Mouse (Mus musculus) limb, embryonic 14.5 days (tissue): ENCODE measurements at regions not wholly inside any gene's neighbourhood (a gene's known extent, or its start where the extent isn't known, plus 50 kb on each side); places are given as distances from the start of the nearest gene placed in this dataset.
"Not testable (repeated sequence)": the region's sequence is repeated elsewhere in the genome, so short reads cannot be mapped to it uniquely, and the experiment has no call there.

Experiments
- ATAC-seq: fragments of 200-750 bp; cut with Nextera tagmentation; 2 replicates; pipeline ENCODE4 v1.8.0; 2017; ENCODE audit warnings: low read depth, moderate number of reproducible peaks, moderate TSS enrichment; ENCODE audit not compliant: low FRiP score
- DNase-seq: peaks from one replicate; pipeline ENCODE4 v3.0.0-alpha.2; 2015; ENCODE audit warnings: low spot score
- H3K27ac ChIP-seq: fragments of 300-500 bp; sonication (generic); replicated peaks from 2 replicates; pipeline ENCODE4 v1.5.1; 2014; ENCODE audit warnings: low read depth, mild to moderate bottlenecking, low read length, moderate library complexity, mixed read lengths
- H3K27me3 ChIP-seq: fragments of 300-500 bp; sonication (generic); 2 replicates; pipeline ENCODE4 v1.6.1; 2014; ENCODE audit warnings: low read length, mixed read lengths; ENCODE audit not compliant: control insufficient read depth, insufficient read depth
- H3K36me3 ChIP-seq: fragments of 300-500 bp; sonication (generic); 2 replicates; pipeline ENCODE4 v1.6.1; 2014; ENCODE audit warnings: mild to moderate bottlenecking, low read length, moderate library complexity, mixed read lengths; ENCODE audit not compliant: control insufficient read depth, insufficient read depth
- H3K4me1 ChIP-seq: fragments of 300-500 bp; sonication (generic); 2 replicates; pipeline ENCODE4 v1.6.1; 2014; ENCODE audit warnings: antibody characterized with exemption, low read length, mixed read lengths; ENCODE audit not compliant: control insufficient read depth, insufficient read depth
- H3K4me2 ChIP-seq: fragments of 300-500 bp; sonication (generic); replicated peaks from 2 replicates; pipeline ENCODE4 v1.6.1; 2014; ENCODE audit warnings: low read depth, mild to moderate bottlenecking, low read length, moderate library complexity; ENCODE audit not compliant: severe bottlenecking
- H3K4me3 ChIP-seq: fragments of 300-500 bp; sonication (generic); replicated peaks from 2 replicates; pipeline ENCODE4 v1.5.1; 2014; ENCODE audit warnings: low read length
- H3K9ac ChIP-seq: fragments of 300-500 bp; sonication (generic); 2 replicates; pipeline ENCODE4 v1.6.1; 2014; ENCODE audit warnings: mild to moderate bottlenecking, low read depth, low read length, moderate library complexity; ENCODE audit not compliant: severe bottlenecking
- H3K9me3 ChIP-seq: fragments of 300-500 bp; sonication (generic); 2 replicates; pipeline ENCODE4 v1.6.1; 2016; ENCODE audit warnings: low read length; ENCODE audit not compliant: control insufficient read depth
- POLR2A ChIP-seq: fragments of 200-500 bp; IDR thresholded peaks from 2 replicates; pipeline ENCODE4 v1.8.0; 2012; ENCODE audit warnings: inconsistent platforms, mild to moderate bottlenecking, moderate library complexity, borderline replicate concordance; ENCODE audit not compliant: insufficient read depth, insufficient read length; ENCODE audit errors: extremely low read depth
- WGBS: fragments of 180-500 bp; shearing (Covaris S2); extraction: QIAGEN DNeasy Blood & Tissue Kit; methylation state at CpG from one replicate; pipeline ENCODE4 v1.1.7; 2014; 5-methylcytosine and 5-hydroxymethylcytosine counted together

GRCm38 (mm10) chr5:3269760-3270159, 71.5 kb upstream of the Cdk6 start:
- DNase-seq (peak; percentile 33), ATAC-seq (peak; percentile 44; the same call in 1 of the 2 replicates)
- Histone ChIP-seq H3K27me3 (peaks cover 4% of the 10 kb centered on the region; the same call in 1 of the 2 replicates), H3K27ac (no peak overlapping the region), H3K9ac (no peak overlapping the region), H3K9me3 (no peaks in the 10 kb centered on the region), H3K4me3 (no peak overlapping the region), H3K4me1 (0 out of 2 replicates have a peak, but pooled peaks cover 3% of the 10 kb centered on the region), H3K36me3 (no peaks in the 10 kb centered on the region), H3K4me2 (no peak overlapping the region)
- TF ChIP-seq POLR2A, result no peak
- WGBS, result 37% methylated on average over 7 of the region's 7 CpGs

- H3K4me3 ChIP-seq, H3K4me1 ChIP-seq, H3K9ac ChIP-seq, DNase-seq, H3K27me3 ChIP-seq, ATAC-seq, H3K9me3 ChIP-seq, H3K4me2 ChIP-seq, H3K27ac ChIP-seq, H3K36me3 ChIP-seq: not testable (repeated sequence)
- 74% methylated on average over 1 of the region's 1 CpGs for WGBS
Measured at GRCm38 (mm10) chr5:3273140-3273539, 68.1 kb upstream of the Cdk6 start.

GRCm38 (mm10) chr5:3277241-3277640, 64.0 kb upstream of the Cdk6 start:
- DNase-seq, H3K4me2 ChIP-seq, H3K27me3 ChIP-seq, H3K4me1 ChIP-seq, ATAC-seq, H3K27ac ChIP-seq, H3K4me3 ChIP-seq, H3K9ac ChIP-seq, H3K36me3 ChIP-seq, H3K9me3 ChIP-seq: not testable (repeated sequence)
- 93% methylated on average over 16 of the region's 16 CpGs for WGBS

- H3K27me3 ChIP-seq, H3K4me3 ChIP-seq, H3K4me1 ChIP-seq, DNase-seq, ATAC-seq, H3K27ac ChIP-seq, H3K36me3 ChIP-seq, H3K9me3 ChIP-seq, H3K9ac ChIP-seq, H3K4me2 ChIP-seq: not testable (repeated sequence)
- 89% methylated on average over 5 of the region's 5 CpGs for WGBS
Measured at GRCm38 (mm10) chr5:3278956-3279355, 62.3 kb upstream of the Cdk6 start.

GRCm38 (mm10) chr5:3281911-3282506, 59.3 kb upstream of the Cdk6 start:
- H3K4me2 ChIP-seq, H3K27me3 ChIP-seq, H3K9me3 ChIP-seq, H3K9ac ChIP-seq, DNase-seq, ATAC-seq, H3K36me3 ChIP-seq, H3K4me1 ChIP-seq, H3K27ac ChIP-seq, H3K4me3 ChIP-seq: not testable (repeated sequence)
- 61% methylated on average over 8 of the region's 8 CpGs for WGBS

GRCm38 (mm10) chr5:3283083-3283482, 58.2 kb upstream of the Cdk6 start:
- TF ChIP-seq POLR2A, result no peak
- H3K27ac ChIP-seq, result no peak overlapping the region
- H3K36me3 ChIP-seq, result no peaks in the 10 kb centered on the region
- ATAC-seq (no peak), DNase-seq (no peak)
- no peaks in the 10 kb centered on the region for H3K4me1 ChIP-seq
- no peak overlapping the region for H3K9ac ChIP-seq
- no peaks in the 10 kb centered on the region for H3K27me3 ChIP-seq
- no peak overlapping the region for H3K4me3 ChIP-seq
- no peaks in the 10 kb centered on the region for H3K9me3 ChIP-seq
- H3K4me2 ChIP-seq, result no peak overlapping the region
- 94% methylated on average over 3 of the region's 3 CpGs for WGBS

- ATAC-seq, H3K27ac ChIP-seq, H3K4me2 ChIP-seq, H3K9me3 ChIP-seq, H3K4me1 ChIP-seq, H3K36me3 ChIP-seq, H3K4me3 ChIP-seq, H3K9ac ChIP-seq, DNase-seq, H3K27me3 ChIP-seq: not testable (repeated sequence)
- 94% methylated on average over 1 of the region's 1 CpGs for WGBS
Measured at GRCm38 (mm10) chr5:3284335-3284734, 57.0 kb upstream of the Cdk6 start.

- not testable (repeated sequence) for H3K4me2 ChIP-seq, H3K4me3 ChIP-seq, H3K36me3 ChIP-seq, H3K4me1 ChIP-seq, H3K27ac ChIP-seq, H3K27me3 ChIP-seq, ATAC-seq, H3K9me3 ChIP-seq, H3K9ac ChIP-seq
- peak; percentile 37 for DNase-seq
- 22% methylated on average over 8 of the region's 8 CpGs for whole genome bisulfite sequencing
Measured at GRCm38 (mm10) chr5:3289991-3290417, 51.3 kb upstream of the Cdk6 start.
